ENCODE assay signal across 22 mouse cellular contexts in genomic region chr2:119561794-119562193, GRCm38 (mm10). TPM values are rescaled to one million over a fixed set of nuclear protein-coding genes. Genes with fewer than 3 reads are reported as not detected.
DNase-seq lines count a peak whose midpoint lies in the region; ATAC-seq and TF ChIP-seq lines count a peak whose summit lies in the region.
"Had no signal": no experiment of that assay in that cellular context is flagged by ENCODE, and none has a peak within 500 bp of the region (broad histone marks: within the 10 kb centered on the region; RNA-seq: fewer than 3 reads in every experiment).

No protein-coding gene starts in this region.

- no peak overlapping the region for H3K4me3 ChIP-seq in G1E (ENCODE audit: low read depth, low read length)
- H3K4me3 ChIP-seq: embryonic facial prominence, embryonic 15.5 days; erythroblast, embryonic 14.5 days; forebrain, embryonic 10.5 days; heart, adult 2 months; heart, embryonic 15.5 days; hindbrain, embryonic 13.5 days; intestine, embryonic 15.5 days had no signal

- peaks cover 12% of the 10 kb centered on the region for H3K4me1 ChIP-seq in G1E (ENCODE audit: insufficient read depth, low read depth, low read length)
- H3K4me1 ChIP-seq: embryonic facial prominence, embryonic 15.5 days; hindbrain, embryonic 13.5 days had no signal

- no peaks in the 10 kb centered on the region for H3K9me3 ChIP-seq in G1E (replicated peaks)
- H3K9me3 ChIP-seq: embryonic facial prominence, embryonic 15.5 days; forebrain, embryonic 10.5 days; heart, embryonic 15.5 days; hindbrain, embryonic 13.5 days; intestine, embryonic 15.5 days had no signal

- H3K27me3 ChIP-seq in G1E (ENCODE audit: insufficient read depth, low read length), result no peaks in the 10 kb centered on the region
- H3K27me3 ChIP-seq: embryonic facial prominence, embryonic 15.5 days; heart, embryonic 15.5 days; hindbrain, embryonic 13.5 days; intestine, embryonic 15.5 days had no signal

- no peak for TF ChIP-seq CTCF in G1E (IDR thresholded peaks at IDR 0.05; ENCODE audit: low read depth, low read length)

- peak; percentile 40; the same call in 1 of the 2 replicates for ATAC-seq in G1E (ENCODE audit: extremely low read depth, insufficient number of reproducible peaks, low FRiP score, poor library complexity, severe bottlenecking)
- ATAC-seq in common myeloid progenitor, adult 5-6 weeks (replicated peaks; ENCODE audit: low read depth, poor library complexity, severe bottlenecking), result peak; percentile 62; the same call in 1 of the 2 replicates
- ATAC-seq: forebrain, embryonic 14.5 days; hindbrain, postnatal 0 days; intestine, embryonic 15.5 days had no signal

- DNase-seq in 416B (ENCODE audit: low read depth) (peak; percentile 63), G1E (ENCODE audit: low spot score) (no peak)
- peak; percentile 15 for DNase-seq in naive thymus-derived CD4-positive, alpha-beta T cell, adult 2 months (ENCODE audit: low read depth)
- no peak for DNase-seq in thymus, postnatal 14 days
- DNase-seq in lung, postnatal 25 days (ENCODE audit: low spot score), result no peak
- DNase-seq in retina, embryonic 14.5 days (ENCODE audit: low spot score), result no peak
- DNase-seq: adrenal gland, adult 8-10 months; adrenal gland, postnatal 36 days; cerebellum, adult 2 months; cerebellum, postnatal 10 days; embryo, embryonic 11 days; gastrocnemius, postnatal 10 days; heart, adult 2 months had no signal

- H3K36me3 ChIP-seq in G1E (replicated peaks), result peaks cover 50% of the 10 kb centered on the region
- H3K36me3 ChIP-seq: embryonic facial prominence, embryonic 15.5 days; intestine, embryonic 15.5 days had no signal

RNA-seq across cellular contexts. Expression of gene Chp1, which starts 14.3 kb away (rescaled TPM):
- total RNA-seq in G1E (2014; fragmentation: Nextera tagmentation) (84.1 and 108 TPM in 2 replicates), G1E (2017) (72.4 and 77.2 TPM in 2 replicates)
- 15.6 and 17.3 TPM in 2 replicates for polyA plus RNA-seq in G1E (2012)
- total RNA-seq in common myeloid progenitor, adult 5-6 weeks (2017), result 48.8 and 50.5 TPM in 2 replicates

RNA-seq across cellular contexts. Expression of gene Exd1, which starts 14.4 kb away (rescaled TPM):
- total RNA-seq in G1E (2014; fragmentation: Nextera tagmentation), result 2.3 and 4.6 TPM in 2 replicates
- total RNA-seq in G1E (2017), result 1.4 and 2.2 TPM in 2 replicates
- polyA plus RNA-seq in G1E (2012), result 0.21 and 0.23 TPM in 2 replicates
- 0.05 and 0.09 TPM in 2 replicates for total RNA-seq in common myeloid progenitor, adult 5-6 weeks (2017)
- polyA plus RNA-seq: erythroblast, embryonic 14.5 days had no signal

RNA-seq across cellular contexts. Expression of gene Nusap1, which starts 56.3 kb away (rescaled TPM):
- 128 and 138 TPM in 2 replicates for total RNA-seq in G1E (2014; fragmentation: Nextera tagmentation)
- 51.6 and 54.7 TPM in 2 replicates for total RNA-seq in G1E (2017)
- polyA plus RNA-seq in G1E (2012), result 1.8 and 2.2 TPM in 2 replicates
- 89.7 and 98.6 TPM in 2 replicates for total RNA-seq in common myeloid progenitor, adult 5-6 weeks (2017)

RNA-seq across cellular contexts. Expression of gene Oip5, which starts 56.5 kb away (rescaled TPM):
- 40.8 and 42.6 TPM in 2 replicates for total RNA-seq in G1E (2014; fragmentation: Nextera tagmentation)
- total RNA-seq in G1E (2017), result 37.2 and 44.1 TPM in 2 replicates
- 20.0 and 26.5 TPM in 2 replicates for polyA plus RNA-seq in G1E (2012)
- total RNA-seq in common myeloid progenitor, adult 5-6 weeks (2017), result 19.1 and 21.5 TPM in 2 replicates

Comparison
In these comparisons a context has a peak if more than half of its experiments do, and no peak if none do; other contexts are left out.
1. DNase-seq: peak in 416B (single experiment) and naive thymus-derived CD4-positive, alpha-beta T cell, adult 2 months (single experiment); none in G1E (single experiment), thymus, postnatal 14 days (single experiment), lung, postnatal 25 days (single experiment) and retina, embryonic 14.5 days (single experiment).